Mouse (Mus musculus): ENCODE results near the gene Unc13b.

The Unc13b gene

GRCm38 (mm10) chr4:43217997-43218396 is 159.2 kb downstream of the Unc13b start:
- in situ Hi-C loops (cut with MseI, MboI), result no loop called here

GRCm38 (mm10) chr4:43231821-43232220 is 173.1 kb downstream of the Unc13b start:
- in situ Hi-C loops (cut with MseI, MboI), result no loop called here

GRCm38 (mm10) chr4:43232985-43233384 is 174.2 kb downstream of the Unc13b start:
- in situ Hi-C loops (cut with MseI, MboI), result no loop called here

- in situ Hi-C loops (cut with MseI, MboI), result no loop called here
Measured at GRCm38 (mm10) chr4:43233489-43233888, 174.7 kb downstream of the Unc13b start.

GRCm38 (mm10) chr4:43236898-43237297 is 178.1 kb downstream of the Unc13b start:
- in situ Hi-C loops (cut with MseI, MboI), result no loop called here

- in situ Hi-C loops (cut with MseI, MboI), result no loop called here
Measured at GRCm38 (mm10) chr4:43240716-43241115, 182.0 kb downstream of the Unc13b start.

GRCm38 (mm10) chr4:43244022-43244421 is 185.3 kb downstream of the Unc13b start:
- in situ Hi-C loops (cut with MseI, MboI), result no loop called here

- in situ Hi-C loops (cut with MseI, MboI), result no loop called here
Measured at GRCm38 (mm10) chr4:43245776-43246175, 187.0 kb downstream of the Unc13b start.

GRCm38 (mm10) chr4:43248026-43248425 is 189.3 kb downstream of the Unc13b start:
- in situ Hi-C loops (cut with MseI, MboI), result no loop called here

- in situ Hi-C loops (cut with MseI, MboI), result no loop called here
Measured at GRCm38 (mm10) chr4:43248909-43249308, 190.2 kb downstream of the Unc13b start.

GRCm38 (mm10) chr4:43251269-43251668 is 192.5 kb downstream of the Unc13b start:
- in situ Hi-C loops (cut with MseI, MboI), result no loop called here

- in situ Hi-C loops (cut with MseI, MboI), result no loop called here
Measured at GRCm38 (mm10) chr4:43257040-43257439, 198.3 kb downstream of the Unc13b start.

GRCm38 (mm10) chr4:43258556-43258955 is 199.8 kb downstream of the Unc13b start:
- in situ Hi-C loops (cut with MseI, MboI), result no loop called here

GRCm38 (mm10) chr4:43259435-43259834 is 200.7 kb downstream of the Unc13b start:
- in situ Hi-C loops (cut with MseI, MboI), result no loop called here

- in situ Hi-C loops (cut with MseI, MboI), result no loop called here
Measured at GRCm38 (mm10) chr4:43260096-43260495, 201.3 kb downstream of the Unc13b start.

GRCm38 (mm10) chr4:43262821-43263220 is 204.1 kb downstream of the Unc13b start:
- in situ Hi-C loops (cut with MseI, MboI), result no loop called here

GRCm38 (mm10) chr4:43266146-43266545 is 207.4 kb downstream of the Unc13b start:
- in situ Hi-C loops (cut with MseI, MboI), result no loop called here

GRCm38 (mm10) chr4:43266623-43267322 is 208.0 kb downstream of the Unc13b start, which contains the start of gene Atp8b5:
Gene Atp8b5 (plus strand): TSS chr4:43267159.
- in situ Hi-C loops (cut with MseI, MboI), result no loop called here

GRCm38 (mm10) chr4:43267323-43267658 is 208.5 kb downstream of the Unc13b start:
- in situ Hi-C loops (cut with MseI, MboI), result no loop called here

- in situ Hi-C loops (cut with MseI, MboI), result no loop called here
Measured at GRCm38 (mm10) chr4:43285476-43285875, 226.7 kb downstream of the Unc13b start.

GRCm38 (mm10) chr4:43287305-43287704 is 228.6 kb downstream of the Unc13b start:
- in situ Hi-C loops (cut with MseI, MboI), result no loop called here

GRCm38 (mm10) chr4:43294001-43294400 is 235.2 kb downstream of the Unc13b start:
- in situ Hi-C loops (cut with MseI, MboI), result no loop called here

- in situ Hi-C loops (cut with MseI, MboI), result no loop called here
Measured at GRCm38 (mm10) chr4:43309696-43310338, 251.1 kb downstream of the Unc13b start.
